Mouse (Mus musculus): Measurements from ENCODE around the gene Wdfy3. TPM values are rescaled to one million over a fixed set of nuclear protein-coding genes. Genes with fewer than 3 reads are reported as not detected.
A peak's percentile ranks its signal among the peaks of the same experiment; 100 is the strongest.
"Not testable (repeated sequence)": the region's sequence is repeated elsewhere in the genome, so short reads cannot be mapped to it uniquely, and the experiment has no call there.

Gene Wdfy3
- polyA plus RNA-seq, 1 experiment from 2014 or later, result 18.8 TPM

DNA sequence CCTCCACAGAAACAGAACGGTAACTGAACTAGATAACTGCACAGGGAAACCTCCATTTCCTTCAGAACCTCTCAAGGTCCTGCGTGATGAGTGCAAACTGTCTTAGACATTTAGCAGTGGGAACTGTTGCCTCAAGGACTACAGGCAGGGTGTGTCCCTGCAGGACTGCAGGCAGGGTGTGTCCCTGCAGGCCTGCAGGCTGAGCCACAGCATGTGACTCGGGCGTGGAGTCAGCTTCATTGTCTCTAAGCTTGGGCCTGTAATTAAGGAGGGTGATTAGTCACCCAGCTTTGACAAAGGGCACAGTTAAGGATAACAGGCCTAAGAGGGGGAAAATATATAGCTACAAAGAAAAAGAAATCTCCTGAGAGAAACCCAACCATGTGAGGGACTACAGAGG is 222.0 kb downstream of the Wdfy3 start:
- Histone ChIP-seq H3K36me3 (ENCODE audit: control insufficient read depth, insufficient read depth, low read length) (peaks cover 99% of the 10 kb centered on the region), H3K27ac (ENCODE audit: low read depth) (no peak overlapping the region), H3K9me3 (ENCODE audit: control insufficient read depth, low read length) (no peaks in the 10 kb centered on the region), H3K4me2 (ENCODE audit: low read length) (no peak overlapping the region), H3K9ac (ENCODE audit: low read length) (no peak overlapping the region), H3K4me3 (ENCODE audit: low read depth, low read length) (no peak overlapping the region), H3K27me3 (replicated peaks; ENCODE audit: control insufficient read depth, insufficient read depth, low read length) (no peaks in the 10 kb centered on the region), H3K4me1 (replicated peaks; ENCODE audit: control insufficient read depth, insufficient read depth, low read length) (no peaks in the 10 kb centered on the region)
- DNase-seq (ENCODE audit: low spot score), result no peak
- peak; percentile 68 for ATAC-seq (replicated peaks; ENCODE audit: low FRiP score, low TSS enrichment, low read depth)
- 67% methylated on average over 4 of the region's 4 CpGs for WGBS

DNA sequence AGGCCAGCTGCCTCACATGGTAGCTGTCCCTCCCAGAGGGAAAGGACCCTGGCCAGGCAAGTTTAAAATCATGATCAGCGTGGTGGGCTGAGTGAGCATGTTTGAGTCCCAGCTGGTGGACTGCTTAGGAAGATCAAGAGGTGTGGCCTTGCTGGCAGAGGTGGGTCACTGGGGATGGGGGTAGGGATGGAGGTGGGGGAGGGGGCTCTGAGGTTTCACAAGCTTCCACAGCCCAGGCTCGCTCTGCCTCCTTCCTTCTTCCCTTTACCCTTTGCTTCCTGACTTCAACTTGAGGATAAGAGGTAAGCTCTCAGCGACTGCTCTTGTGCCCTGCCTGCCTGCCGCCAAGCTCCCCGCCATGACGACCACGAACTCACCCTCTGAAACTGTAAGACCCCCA is 222.4 kb downstream of the Wdfy3 start:
- peak; percentile 28 for ATAC-seq (replicated peaks; ENCODE audit: low FRiP score, low TSS enrichment, low read depth)
- Histone ChIP-seq H3K4me3 (ENCODE audit: low read depth, low read length) (no peak overlapping the region), H3K4me1 (replicated peaks; ENCODE audit: control insufficient read depth, insufficient read depth, low read length) (no peaks in the 10 kb centered on the region), H3K9me3 (ENCODE audit: control insufficient read depth, low read length) (no peaks in the 10 kb centered on the region), H3K27ac (ENCODE audit: low read depth) (no peak overlapping the region), H3K36me3 (ENCODE audit: control insufficient read depth, insufficient read depth, low read length) (peaks cover 99% of the 10 kb centered on the region), H3K4me2 (ENCODE audit: low read length) (no peak overlapping the region), H3K9ac (ENCODE audit: low read length) (no peak overlapping the region), H3K27me3 (replicated peaks; ENCODE audit: control insufficient read depth, insufficient read depth, low read length) (no peaks in the 10 kb centered on the region)
- WGBS, result 77% methylated on average over 7 of the region's 7 CpGs
- no peak for DNase-seq (ENCODE audit: low spot score)

DNA sequence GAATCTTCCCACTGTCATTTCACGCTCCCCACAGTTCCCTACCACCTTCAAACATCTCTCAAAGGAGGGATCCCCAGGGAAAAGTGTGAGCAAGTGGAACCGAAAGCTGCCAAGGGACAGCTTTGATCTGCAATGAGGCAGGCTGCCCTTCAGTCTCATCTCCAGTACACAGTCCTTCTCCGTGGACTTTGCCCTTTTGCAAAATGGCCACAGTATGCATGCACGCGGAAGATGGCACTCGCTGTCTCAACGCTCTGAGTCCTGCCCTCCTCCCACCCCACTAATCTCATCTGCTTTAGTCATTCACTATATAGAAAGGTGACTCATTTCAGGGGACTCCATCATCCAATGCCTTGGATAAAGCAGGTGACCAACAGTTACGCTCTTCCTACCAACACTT is 223.8 kb downstream of the Wdfy3 start:
- Histone ChIP-seq H3K27me3 (replicated peaks; ENCODE audit: control insufficient read depth, insufficient read depth, low read length) (no peaks in the 10 kb centered on the region), H3K9ac (ENCODE audit: low read length) (no peak overlapping the region), H3K4me1 (replicated peaks; ENCODE audit: control insufficient read depth, insufficient read depth, low read length) (no peaks in the 10 kb centered on the region), H3K36me3 (ENCODE audit: control insufficient read depth, insufficient read depth, low read length) (peaks cover 99% of the 10 kb centered on the region), H3K4me3 (ENCODE audit: low read depth, low read length) (no peak overlapping the region), H3K9me3 (ENCODE audit: control insufficient read depth, low read length) (no peaks in the 10 kb centered on the region), H3K27ac (ENCODE audit: low read depth) (no peak overlapping the region), H3K4me2 (ENCODE audit: low read length) (no peak overlapping the region)
- ATAC-seq (replicated peaks; ENCODE audit: low FRiP score, low TSS enrichment, low read depth), result no peak
- no peak for DNase-seq (ENCODE audit: low spot score)
- WGBS, result 97% methylated on average over 8 of the region's 8 CpGs

DNA sequence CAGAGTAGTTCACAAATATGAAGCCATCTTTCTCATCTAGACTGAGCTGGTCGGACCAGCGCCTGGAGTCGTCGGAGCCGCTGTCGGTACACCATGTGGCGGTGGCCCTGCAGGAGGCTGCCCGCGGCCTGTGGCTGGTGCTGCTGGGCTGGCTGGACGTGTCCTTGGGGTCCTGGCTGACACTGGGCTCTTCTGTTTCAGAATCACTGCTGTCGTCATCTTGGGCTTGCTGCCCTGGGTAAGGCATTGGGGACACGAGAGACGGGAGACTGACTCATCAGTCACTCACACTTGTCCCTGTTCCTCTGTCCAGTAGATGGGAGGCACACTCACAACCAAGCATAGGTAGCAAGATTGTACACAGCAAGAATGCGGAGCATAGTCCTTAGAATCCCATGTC is 224.7 kb downstream of the Wdfy3 start:
- Histone ChIP-seq H3K27me3 (replicated peaks; ENCODE audit: control insufficient read depth, insufficient read depth, low read length) (no peaks in the 10 kb centered on the region), H3K36me3 (ENCODE audit: control insufficient read depth, insufficient read depth, low read length) (peaks cover 99% of the 10 kb centered on the region), H3K9ac (ENCODE audit: low read length) (no peak overlapping the region), H3K4me2 (ENCODE audit: low read length) (no peak overlapping the region), H3K4me1 (replicated peaks; ENCODE audit: control insufficient read depth, insufficient read depth, low read length) (no peaks in the 10 kb centered on the region), H3K27ac (ENCODE audit: low read depth) (no peak overlapping the region), H3K4me3 (ENCODE audit: low read depth, low read length) (no peak overlapping the region), H3K9me3 (ENCODE audit: control insufficient read depth, low read length) (no peaks in the 10 kb centered on the region)
- 95% methylated on average over 14 of the region's 14 CpGs for WGBS
- DNase-seq (ENCODE audit: low spot score) (no peak), ATAC-seq (replicated peaks; ENCODE audit: low FRiP score, low TSS enrichment, low read depth) (no peak)

DNA sequence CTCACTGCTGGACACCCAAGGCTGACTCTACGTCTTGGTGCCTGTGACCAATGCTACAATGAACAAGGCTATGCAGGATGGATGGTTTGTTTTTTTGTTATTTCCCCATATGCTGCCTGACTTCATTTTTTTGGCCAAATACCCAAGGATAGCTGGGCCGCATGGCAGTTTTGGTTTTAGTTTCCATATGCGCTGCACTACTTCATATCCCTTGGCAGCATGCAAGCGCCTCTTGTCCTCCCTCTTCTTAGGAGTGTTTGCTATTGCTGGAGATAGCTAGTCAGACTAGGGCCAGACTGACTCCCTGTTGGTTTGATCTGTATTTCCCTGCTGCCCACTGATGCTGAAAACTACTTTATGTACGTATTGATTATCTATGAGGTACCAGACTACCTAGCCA is 229.2 kb downstream of the Wdfy3 start:
- WGBS, result 99% methylated on average over 5 of the region's 5 CpGs
- H3K4me1 ChIP-seq (replicated peaks; ENCODE audit: control insufficient read depth, insufficient read depth, low read length), result no peaks in the 10 kb centered on the region
- H3K4me3 ChIP-seq (ENCODE audit: low read depth, low read length), result no peak overlapping the region
- H3K9me3 ChIP-seq (ENCODE audit: control insufficient read depth, low read length), result no peaks in the 10 kb centered on the region
- H3K27me3 ChIP-seq (replicated peaks; ENCODE audit: control insufficient read depth, insufficient read depth, low read length), result no peaks in the 10 kb centered on the region
- DNase-seq (ENCODE audit: low spot score) (no peak), ATAC-seq (replicated peaks; ENCODE audit: low FRiP score, low TSS enrichment, low read depth) (no peak)
- no peak overlapping the region for H3K9ac ChIP-seq (ENCODE audit: low read length)
- H3K4me2 ChIP-seq (ENCODE audit: low read length), result no peak overlapping the region
- H3K27ac ChIP-seq (ENCODE audit: low read depth), result no peak overlapping the region
- H3K36me3 ChIP-seq (ENCODE audit: control insufficient read depth, insufficient read depth, low read length), result peaks cover 83% of the 10 kb centered on the region

DNA sequence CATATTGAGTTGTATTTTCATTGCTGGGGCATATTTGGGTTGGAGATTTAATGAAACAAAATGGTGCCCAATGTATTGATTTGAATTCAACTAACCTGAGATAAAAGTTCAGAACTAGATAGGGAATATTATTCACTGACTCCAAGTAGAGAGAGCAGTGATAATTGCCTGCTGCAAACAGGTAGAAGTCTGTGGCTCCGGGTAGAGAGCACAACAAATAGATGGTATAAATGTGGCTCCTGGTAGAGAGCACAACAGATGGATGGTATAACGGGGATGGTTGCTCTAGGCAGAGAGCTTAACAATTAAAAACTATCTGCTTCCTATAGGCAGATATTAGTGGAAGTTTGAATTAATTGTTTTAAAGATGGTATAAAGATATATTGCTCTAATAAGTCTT is 232.1 kb downstream of the Wdfy3 start:
- peaks cover 79% of the 10 kb centered on the region for H3K36me3 ChIP-seq (ENCODE audit: control insufficient read depth, insufficient read depth, low read length)
- not testable (repeated sequence) for H3K4me1 ChIP-seq (replicated peaks; ENCODE audit: control insufficient read depth, insufficient read depth, low read length); H3K4me2 ChIP-seq (ENCODE audit: low read length); H3K27me3 ChIP-seq (replicated peaks; ENCODE audit: control insufficient read depth, insufficient read depth, low read length); H3K9me3 ChIP-seq (ENCODE audit: control insufficient read depth, low read length); H3K9ac ChIP-seq (ENCODE audit: low read length); DNase-seq (ENCODE audit: low spot score); ATAC-seq (replicated peaks; ENCODE audit: low FRiP score, low TSS enrichment, low read depth); H3K4me3 ChIP-seq (ENCODE audit: low read depth, low read length); H3K27ac ChIP-seq (ENCODE audit: low read depth)
- 97% methylated on average over 2 of the region's 2 CpGs for WGBS

DNA sequence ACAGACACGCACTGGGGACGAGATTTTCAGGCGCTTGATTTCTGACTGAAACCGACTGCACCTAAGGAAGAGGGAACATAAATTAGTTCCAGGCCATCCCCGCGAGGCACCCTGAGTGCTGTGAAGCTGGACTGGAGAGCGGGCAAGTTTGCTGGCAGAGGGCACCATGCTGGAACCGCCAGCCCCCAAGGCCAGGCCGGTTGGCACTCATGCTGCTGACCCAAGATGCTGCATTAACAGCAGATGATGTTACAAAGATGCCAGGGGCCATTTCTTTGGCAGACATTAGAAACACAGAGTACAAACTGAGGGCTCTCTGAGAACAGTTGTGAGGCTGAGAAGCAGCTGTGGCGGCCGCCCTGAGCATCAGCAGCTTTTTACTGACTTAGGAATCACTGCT is 233.5 kb downstream of the Wdfy3 start:
- Histone ChIP-seq H3K27me3 (replicated peaks; ENCODE audit: control insufficient read depth, insufficient read depth, low read length) (no peaks in the 10 kb centered on the region), H3K4me3 (ENCODE audit: low read depth, low read length) (no peak overlapping the region), H3K27ac (ENCODE audit: low read depth) (no peak overlapping the region), H3K9ac (ENCODE audit: low read length) (no peak overlapping the region), H3K4me2 (ENCODE audit: low read length) (no peak overlapping the region), H3K36me3 (ENCODE audit: control insufficient read depth, insufficient read depth, low read length) (peaks cover 66% of the 10 kb centered on the region), H3K9me3 (ENCODE audit: control insufficient read depth, low read length) (no peaks in the 10 kb centered on the region), H3K4me1 (replicated peaks; ENCODE audit: control insufficient read depth, insufficient read depth, low read length) (no peaks in the 10 kb centered on the region)
- no peak for ATAC-seq (replicated peaks; ENCODE audit: low FRiP score, low TSS enrichment, low read depth)
- 92% methylated on average over 11 of the region's 11 CpGs for WGBS
- no peak for DNase-seq (ENCODE audit: low spot score)

DNA sequence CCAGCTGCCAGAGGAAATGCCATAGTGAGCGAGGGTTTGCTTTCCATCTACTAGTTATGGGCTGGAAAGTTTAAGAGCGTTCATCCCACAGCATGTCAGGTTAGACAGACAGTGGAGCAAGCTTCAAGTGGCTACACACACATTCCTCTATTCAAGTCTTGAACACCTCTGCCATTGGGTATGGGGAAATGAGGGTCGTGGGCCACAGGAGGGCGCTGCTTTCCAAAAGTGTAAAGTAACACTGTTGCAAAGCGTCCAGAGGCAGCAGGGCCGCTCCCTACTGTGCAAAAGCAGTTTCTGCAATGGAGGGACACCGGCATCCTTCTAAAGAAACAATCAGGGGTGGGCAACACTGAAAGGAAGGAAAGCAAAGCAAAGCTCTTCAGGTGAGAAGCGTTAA is 235.8 kb downstream of the Wdfy3 start:
- WGBS, result 72% methylated on average over 8 of the region's 8 CpGs
- Histone ChIP-seq H3K9ac (ENCODE audit: low read length) (no peak overlapping the region), H3K4me2 (ENCODE audit: low read length) (no peak overlapping the region), H3K36me3 (ENCODE audit: control insufficient read depth, insufficient read depth, low read length) (peaks cover 45% of the 10 kb centered on the region), H3K4me3 (ENCODE audit: low read depth, low read length) (no peak overlapping the region), H3K27me3 (replicated peaks; ENCODE audit: control insufficient read depth, insufficient read depth, low read length) (no peaks in the 10 kb centered on the region), H3K9me3 (ENCODE audit: control insufficient read depth, low read length) (no peaks in the 10 kb centered on the region), H3K4me1 (replicated peaks; ENCODE audit: control insufficient read depth, insufficient read depth, low read length) (no peaks in the 10 kb centered on the region), H3K27ac (ENCODE audit: low read depth) (no peak overlapping the region)
- no peak for DNase-seq (ENCODE audit: low spot score)
- no peak for ATAC-seq (replicated peaks; ENCODE audit: low FRiP score, low TSS enrichment, low read depth)

DNA sequence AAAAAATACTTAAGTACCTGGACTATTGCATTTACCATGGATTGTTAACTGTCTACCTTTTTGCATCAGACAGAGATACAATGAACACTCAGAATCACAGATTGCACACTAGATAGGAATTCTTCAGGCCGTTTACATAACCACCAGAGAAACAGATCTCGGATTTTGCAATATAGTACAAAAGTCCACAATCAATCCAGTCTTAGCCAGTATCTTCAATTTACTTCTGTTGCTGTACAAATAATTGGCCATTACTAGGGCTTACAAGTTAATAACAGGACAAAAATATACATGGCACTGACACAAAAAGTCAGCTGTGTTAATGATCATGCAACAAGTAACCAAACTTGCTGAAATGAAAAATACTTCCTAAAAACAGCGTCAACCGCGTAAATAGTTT is 236.7 kb downstream of the Wdfy3 start:
- Histone ChIP-seq H3K4me3 (ENCODE audit: low read depth, low read length) (no peak overlapping the region), H3K4me2 (ENCODE audit: low read length) (no peak overlapping the region), H3K9me3 (ENCODE audit: control insufficient read depth, low read length) (no peaks in the 10 kb centered on the region), H3K36me3 (ENCODE audit: control insufficient read depth, insufficient read depth, low read length) (peaks cover 45% of the 10 kb centered on the region), H3K9ac (ENCODE audit: low read length) (no peak overlapping the region), H3K4me1 (replicated peaks; ENCODE audit: control insufficient read depth, insufficient read depth, low read length) (no peaks in the 10 kb centered on the region), H3K27me3 (replicated peaks; ENCODE audit: control insufficient read depth, insufficient read depth, low read length) (no peaks in the 10 kb centered on the region), H3K27ac (ENCODE audit: low read depth) (no peak overlapping the region)
- 91% methylated on average over 5 of the region's 5 CpGs for WGBS
- ATAC-seq (replicated peaks; ENCODE audit: low FRiP score, low TSS enrichment, low read depth) (no peak), DNase-seq (ENCODE audit: low spot score) (no peak)
